Mouse (Mus musculus): ENCODE data around the gene Zscan22.
A peak's percentile ranks its signal among the peaks of the same experiment; 100 is the strongest.
"Not testable (repeated sequence)": the region's sequence is repeated elsewhere in the genome, so short reads cannot be mapped to it uniquely, and the experiment has no call there.

Zscan22 gene

GRCm38 (mm10) chr7:12897655-12898410 lies at the start of gene Zscan22:
Gene Zscan22 (plus strand): TSS chr7:12897815.
- DNase-seq (ENCODE audit: low spot score), result peak; percentile 91

DNA sequence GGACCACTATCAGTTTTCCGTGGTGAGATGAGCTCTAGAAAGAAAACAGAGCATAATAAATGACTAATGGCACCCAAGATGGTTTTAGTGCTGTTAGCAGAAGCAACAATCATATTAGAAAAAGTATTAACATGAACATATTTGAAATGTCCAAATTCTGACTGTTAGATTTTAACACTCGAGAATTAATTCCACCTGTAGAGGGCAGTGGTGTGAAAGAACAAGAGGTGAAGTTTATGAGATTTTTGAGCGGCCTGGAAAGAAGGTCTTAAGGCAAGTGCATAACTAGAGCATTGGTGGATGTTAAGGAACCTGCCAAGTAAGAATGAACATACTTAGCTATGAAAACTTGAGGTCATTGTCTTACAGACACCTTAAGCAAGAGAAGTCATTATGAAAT lies 23.3 kb upstream of the Zscan22 start:
- DNase-seq (ENCODE audit: low spot score), result no peak

- no peak for DNase-seq (ENCODE audit: low spot score)
These were observed 17.6 kb upstream of the Zscan22 start for GRCm38 (mm10) chr7:12880036-12880435.

DNA sequence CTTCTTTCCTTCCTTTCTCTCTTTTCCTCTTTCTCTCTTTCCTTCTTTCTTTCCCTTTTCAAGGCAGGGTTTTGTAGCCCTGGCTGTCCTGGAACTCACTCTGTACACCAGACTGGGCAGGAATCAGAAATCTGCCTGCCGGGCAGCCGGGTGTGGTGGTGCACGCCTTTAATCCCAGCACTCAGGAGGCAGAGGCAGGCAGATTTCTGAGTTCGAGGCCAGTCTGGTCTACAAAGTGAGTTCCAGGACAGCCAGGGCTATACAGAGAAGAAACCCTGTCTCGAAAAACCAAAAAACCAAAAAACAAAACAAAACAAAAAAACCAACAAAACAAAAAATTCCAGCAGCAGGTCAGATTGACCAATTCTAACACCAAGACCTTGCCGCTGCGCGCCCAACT lies 17.1 kb upstream of the Zscan22 start:
- not testable (repeated sequence) for DNase-seq (ENCODE audit: low spot score)

GRCm38 (mm10) chr7:12880911-12881660 lies 16.5 kb upstream of the Zscan22 start, which contains the start of gene Zfp128:
Gene Zfp128 (plus strand): TSS chr7:12881177.
- peak; percentile 93 for DNase-seq (ENCODE audit: low spot score)

- DNase-seq (ENCODE audit: low spot score), result no peak
These were observed 10.9 kb upstream of the Zscan22 start for GRCm38 (mm10) chr7:12886563-12887266.

DNA sequence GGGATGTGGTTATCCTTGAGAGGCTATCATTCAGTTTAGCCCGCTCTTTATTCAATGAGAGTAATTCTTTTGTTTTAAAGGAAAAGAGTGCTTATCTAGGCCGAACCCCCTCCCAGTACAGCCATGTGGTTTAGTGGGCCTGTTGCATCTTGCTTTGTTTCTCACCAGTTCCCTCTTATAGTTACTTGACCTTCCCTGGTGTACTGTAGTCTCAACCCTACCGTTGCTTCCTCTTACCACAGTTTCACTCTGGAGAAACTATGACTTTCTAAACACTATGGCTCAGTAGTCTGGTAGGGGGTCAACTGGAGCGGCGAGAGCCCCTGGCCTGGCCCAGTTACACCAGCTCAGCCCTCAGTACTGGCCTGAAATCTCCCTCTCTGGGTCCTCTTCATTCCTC lies 10.0 kb upstream of the Zscan22 start:
- no peak for DNase-seq (ENCODE audit: low spot score)

DNA sequence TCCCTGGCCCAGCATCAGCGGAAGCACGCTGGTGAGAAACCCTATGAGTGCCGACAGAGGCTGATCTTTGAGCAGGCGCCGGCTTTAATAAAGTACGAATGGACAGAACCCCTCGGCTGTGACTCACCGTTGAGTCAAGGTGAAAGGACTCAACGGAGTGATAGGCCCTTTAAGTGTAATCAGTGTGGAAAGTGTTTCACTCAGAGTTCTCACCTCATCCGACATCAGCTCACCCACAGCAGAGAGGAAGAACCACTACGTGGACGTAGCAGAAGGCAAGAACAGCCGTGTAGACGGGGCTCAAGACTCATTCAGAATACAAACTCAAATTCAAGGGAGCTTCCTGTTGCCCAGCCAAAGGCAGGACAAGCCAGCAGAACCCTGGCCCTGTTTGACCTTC lies 6.7 kb upstream of the Zscan22 start:
- DNase-seq (ENCODE audit: low spot score), result no peak

- no peak for DNase-seq (ENCODE audit: low spot score)
These were observed 6.3 kb upstream of the Zscan22 start for GRCm38 (mm10) chr7:12891334-12891733.

DNA sequence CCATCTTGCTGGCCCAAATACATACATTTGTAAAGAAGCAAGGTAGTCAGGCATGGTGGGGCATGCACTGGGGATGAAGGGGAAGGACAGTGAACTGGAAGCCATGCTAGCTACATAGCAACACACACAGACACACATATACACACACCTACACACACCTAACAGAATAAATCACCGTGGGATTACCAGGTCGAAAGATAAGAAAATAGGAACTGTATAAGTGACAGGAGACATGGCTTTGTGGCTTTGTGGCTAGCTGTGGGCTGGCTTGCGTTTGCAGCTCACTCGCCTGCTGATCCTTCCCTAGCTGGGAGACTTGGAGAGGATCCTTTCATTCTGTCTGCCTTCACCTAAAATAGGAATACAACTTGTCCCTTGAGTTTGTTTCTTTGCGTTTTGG lies 3.9 kb downstream of the Zscan22 start:
- DNase-seq (ENCODE audit: low spot score), result no peak

- no peak for DNase-seq (ENCODE audit: low spot score)
These were observed 6.0 kb downstream of the Zscan22 start for GRCm38 (mm10) chr7:12903623-12904022.

DNA sequence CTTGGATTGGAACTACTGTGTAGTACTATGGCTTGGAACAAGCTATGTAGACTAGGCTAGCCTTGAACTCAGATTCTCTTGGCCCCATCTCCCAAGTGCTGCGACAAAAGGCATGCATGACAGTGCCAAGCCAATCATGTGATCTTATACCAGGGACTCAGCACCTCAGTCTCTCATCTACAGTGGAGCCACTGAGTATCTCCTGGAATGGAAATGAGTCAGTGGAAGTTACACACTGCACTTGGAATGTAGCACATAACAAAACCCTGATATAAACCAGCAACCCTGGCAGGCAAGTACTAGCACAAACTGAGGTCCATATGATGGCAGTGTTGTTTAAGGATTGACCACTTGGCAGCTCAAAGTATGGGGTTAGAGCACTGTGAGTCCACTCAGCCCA lies 7.5 kb downstream of the Zscan22 start:
- no peak for DNase-seq (ENCODE audit: low spot score)

DNA sequence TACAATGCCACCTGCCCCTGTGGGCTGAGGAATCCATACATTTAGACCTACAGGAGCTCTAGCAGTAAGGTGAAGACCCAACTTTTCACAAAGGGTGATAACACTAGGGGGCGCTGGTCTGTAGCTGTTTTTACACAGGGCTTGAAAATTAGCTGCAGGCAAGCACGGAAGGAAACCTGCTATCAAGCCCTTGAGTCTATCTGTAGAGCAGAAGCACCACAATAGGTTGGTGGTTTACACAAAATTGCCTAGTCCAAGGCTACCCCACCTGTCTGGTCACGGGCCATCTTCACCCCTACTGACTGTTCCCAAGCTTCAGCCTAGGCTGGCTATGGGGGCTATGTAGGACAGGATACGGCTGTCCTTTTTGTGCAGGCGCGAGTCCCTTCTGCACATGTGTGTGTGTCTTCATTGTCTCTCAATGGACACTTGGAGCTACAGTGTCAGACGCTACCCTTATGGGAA lies 11.9 kb downstream of the Zscan22 start:
- peak; percentile 78 for DNase-seq (ENCODE audit: low spot score)

DNA sequence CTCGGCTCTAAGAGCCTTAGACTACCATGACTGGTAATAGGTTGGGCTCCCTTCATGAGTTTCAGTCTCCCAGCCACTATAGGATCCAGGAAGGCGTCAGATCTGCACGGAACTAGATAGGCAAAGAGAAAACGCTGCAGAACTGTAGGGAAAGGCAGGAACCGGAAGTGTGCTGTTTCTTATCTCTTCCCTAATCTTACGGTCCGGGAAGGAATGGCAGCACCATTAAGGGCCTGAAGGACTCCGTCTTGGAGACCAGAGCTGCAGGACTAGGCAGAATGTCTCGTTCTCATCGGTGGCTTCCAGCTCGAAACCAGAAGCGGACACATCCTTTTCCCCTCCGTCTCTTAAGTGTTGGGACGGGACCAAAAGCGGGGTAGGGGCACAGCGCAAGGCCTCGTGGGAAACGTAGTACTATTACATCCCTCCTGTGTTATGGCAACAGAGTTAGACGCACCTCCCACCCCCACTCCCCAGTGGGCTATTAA lies 12.6 kb downstream of the Zscan22 start:
- DNase-seq (ENCODE audit: low spot score), result peak; percentile 83

DNA sequence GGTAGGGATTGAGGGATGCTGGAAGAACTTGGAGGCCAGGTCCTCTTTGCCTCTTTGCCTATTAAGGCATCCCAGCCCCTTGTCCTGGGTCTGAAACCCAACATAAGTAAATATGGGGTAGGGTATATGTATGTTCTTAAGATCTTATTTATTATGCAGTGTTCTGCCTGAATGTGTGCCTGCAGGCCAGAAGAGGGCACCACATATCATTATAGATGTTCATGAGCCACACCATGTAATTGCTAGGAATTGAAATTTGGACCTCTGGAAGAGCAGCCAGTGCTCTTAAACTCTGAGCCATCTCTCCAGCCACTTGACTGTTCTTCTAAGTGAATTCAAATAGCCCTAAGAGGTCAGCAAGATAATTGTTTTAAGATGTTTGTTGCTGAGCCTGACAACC lies 15.9 kb downstream of the Zscan22 start:
- DNase-seq (ENCODE audit: low spot score), result no peak

GRCm38 (mm10) chr7:12920495-12920894 lies 22.9 kb downstream of the Zscan22 start:
- DNase-seq (ENCODE audit: low spot score), result not testable (repeated sequence)

GRCm38 (mm10) chr7:12921318-12921704 lies 23.7 kb downstream of the Zscan22 start:
- DNase-seq (ENCODE audit: low spot score), result no peak

- peak; percentile 98 for DNase-seq (ENCODE audit: low spot score)
These were observed 24.3 kb downstream of the Zscan22 start, which contains the start of gene Rps5 for GRCm38 (mm10) chr7:12921705-12922465. Gene Rps5 (plus strand): TSS chr7:12922290.

GRCm38 (mm10) chr7:12922729-12923128 lies 25.1 kb downstream of the Zscan22 start:
- DNase-seq (ENCODE audit: low spot score), result no peak

- DNase-seq (ENCODE audit: low spot score), result no peak
These were observed 28.7 kb downstream of the Zscan22 start for GRCm38 (mm10) chr7:12926316-12926715.

DNA sequence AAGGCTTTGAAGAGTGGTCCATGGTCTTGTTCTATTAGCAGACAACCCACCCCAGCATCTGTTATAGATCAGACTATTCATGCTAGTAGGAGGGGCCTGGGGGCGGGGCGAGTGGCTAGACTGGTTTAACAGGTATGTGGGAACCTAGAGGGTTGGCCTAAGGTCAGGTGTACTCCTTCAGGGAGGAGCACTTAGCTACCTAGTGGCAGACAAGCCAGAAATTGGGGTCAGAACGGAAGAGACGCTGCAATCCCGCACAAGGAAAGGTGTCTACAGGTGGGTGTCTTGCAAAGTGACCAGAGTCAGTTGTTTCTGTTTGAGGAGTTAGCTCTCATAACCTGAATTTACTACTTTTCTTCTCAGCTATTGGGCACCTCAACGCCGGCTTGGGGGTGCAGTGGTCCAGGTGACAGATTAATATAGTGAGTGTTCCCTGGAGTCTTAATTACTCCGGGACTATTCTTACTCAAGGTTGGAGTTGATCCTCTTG lies 29.6 kb downstream of the Zscan22 start, which contains the start of gene Rnf225:
Gene Rnf225 (plus strand): TSS at position 226 of the 490 bp plus-strand sequence.
- peak; percentile 72 for DNase-seq (ENCODE audit: low spot score)
